Mouse (Mus musculus) lung, adult 2 months (tissue): ENCODE results near the gene Inpp4b.

ENCODE experiments used
- CTCF ChIP-seq: fragments of 200-500 bp; IDR thresholded peaks from 2 replicates; pipeline ENCODE4 v1.5.1; 2011; ENCODE audit warnings: mild to moderate bottlenecking, low read length, control low read depth; ENCODE audit not compliant: insufficient read depth
- POLR2A ChIP-seq: fragments of 200-500 bp; IDR thresholded peaks from 2 replicates; pipeline ENCODE4 v1.6.1; 2011; ENCODE audit warnings: low read depth, mild to moderate bottlenecking, control low read depth, low read length, borderline replicate concordance; ENCODE audit errors: extremely low read depth

GRCm38 (mm10) chr8:81844104-81844982 lies 502.0 kb downstream of the Inpp4b start:
- TF ChIP-seq CTCF (no peak), POLR2A (no peak)
